Mouse (Mus musculus) thymus, adult 2 months (tissue): ENCODE data around the gene Plxnd1. TPM values are rescaled to one million over a fixed set of nuclear protein-coding genes. Genes with fewer than 3 reads are reported as not detected.

Experiments
- DNase-seq: peaks from one replicate; pipeline ENCODE4 v3.0.0; 2021
- H3K27ac ChIP-seq: fragments of 200-500 bp; 2 replicates; pipeline ENCODE4 v1.5.1; 2012; ENCODE audit warnings: low read length, control low read depth; ENCODE audit not compliant: control insufficient read depth, insufficient read depth
- H3K27me3 ChIP-seq: fragments of 200-500 bp; 2 replicates; pipeline ENCODE4 v1.6.1; 2012; ENCODE audit warnings: mild to moderate bottlenecking, low read length, moderate library complexity, mixed read lengths; ENCODE audit not compliant: control insufficient read depth, insufficient read depth
- H3K36me3 ChIP-seq: fragments of 200-500 bp; 2 replicates; pipeline ENCODE4 v1.6.1; 2012; ENCODE audit warnings: mild to moderate bottlenecking, low read length, moderate library complexity; ENCODE audit not compliant: control insufficient read depth, insufficient read depth
- H3K4me1 ChIP-seq: fragments of 200-500 bp; replicated peaks from 2 replicates; pipeline ENCODE4 v1.6.1; 2012; ENCODE audit warnings: low read length; ENCODE audit not compliant: control insufficient read depth, insufficient read depth
- H3K4me3 ChIP-seq: fragments of 200-500 bp; 2 replicates; pipeline ENCODE4 v1.5.1; 2012; ENCODE audit warnings: mild to moderate bottlenecking, low read length, control low read depth, moderate library complexity; ENCODE audit not compliant: control insufficient read depth, insufficient read depth
- CTCF ChIP-seq: fragments of 200-500 bp; IDR thresholded peaks from 2 replicates; pipeline ENCODE4 v1.5.1; 2012; ENCODE audit warnings: mild to moderate bottlenecking, control low read depth, low read length, moderate library complexity, borderline replicate concordance; ENCODE audit not compliant: control insufficient read depth, poor library complexity, insufficient read depth; ENCODE audit errors: extremely low read depth
- POLR2A ChIP-seq: fragments of 200-500 bp; IDR thresholded peaks from 2 replicates; pipeline ENCODE4 v1.6.1; 2012; ENCODE audit warnings: mild to moderate bottlenecking, low read length, control low read depth, moderate library complexity; ENCODE audit not compliant: control insufficient read depth, poor library complexity, insufficient read depth; ENCODE audit errors: extremely low read depth
- WGBS: fragments of 180-500 bp; shearing (Covaris S2); methylation state at CpG from one replicate; pipeline ENCODE4 v1.1.7; 2018; 5-methylcytosine and 5-hydroxymethylcytosine counted together
- polyA plus RNA-seq: library from polyadenylated mRNA; depleted of rRNA; stranded (reverse); fragments of >200 nt; gene quantifications from 2 replicates; pipeline ENCODE4 v1.2.3, GENCODE M21; 2012

The Plxnd1 gene
- polyA plus RNA-seq, 1 experiment, result 466 TPM

GRCm38 (mm10) chr6:116021961-116022485, 27.2 kb upstream of the Plxnd1 start:
- no peaks in the 10 kb centered on the region for H3K4me1 ChIP-seq
- peaks cover 11% of the 10 kb centered on the region for H3K36me3 ChIP-seq
- no peak overlapping the region for H3K27ac ChIP-seq
- H3K4me3 ChIP-seq, result no peak overlapping the region
- TF ChIP-seq POLR2A (no peak), CTCF (no peak)
- WGBS, result 88% methylated on average over 9 of the region's 9 CpGs
- DNase-seq, result no peak
- no peaks in the 10 kb centered on the region for H3K27me3 ChIP-seq

GRCm38 (mm10) chr6:116015902-116016301, 21.1 kb upstream of the Plxnd1 start:
- Histone ChIP-seq H3K4me1 (0 out of 2 replicates have a peak, but pooled peaks cover 2% of the 10 kb centered on the region), H3K4me3 (no peak overlapping the region), H3K36me3 (no peaks in the 10 kb centered on the region), H3K27me3 (no peaks in the 10 kb centered on the region), H3K27ac (no peak overlapping the region)
- WGBS, result 98% methylated on average over 3 of the region's 3 CpGs
- TF ChIP-seq CTCF, result no peak
- no peak for TF ChIP-seq POLR2A
- DNase-seq, result no peak

- Histone ChIP-seq H3K4me1 (0 out of 2 replicates have a peak, but pooled peaks cover 2% of the 10 kb centered on the region), H3K27ac (no peak overlapping the region), H3K4me3 (no peak overlapping the region), H3K36me3 (no peaks in the 10 kb centered on the region), H3K27me3 (no peaks in the 10 kb centered on the region)
- no peak for DNase-seq
- TF ChIP-seq CTCF, result no peak
- no peak for TF ChIP-seq POLR2A
- WGBS, result 90% methylated on average over 6 of the region's 6 CpGs
Measured at GRCm38 (mm10) chr6:116014111-116014510, 19.3 kb upstream of the Plxnd1 start.

- H3K27ac ChIP-seq, result no peak overlapping the region
Measured at GRCm38 (mm10) chr6:116013687-116014086, 18.9 kb upstream of the Plxnd1 start.

GRCm38 (mm10) chr6:116010541-116010940, 15.7 kb upstream of the Plxnd1 start:
- TF ChIP-seq POLR2A (no peak), CTCF (no peak)
- no peak overlapping the region for H3K27ac ChIP-seq
- H3K4me1 ChIP-seq, result peaks cover 4% of the 10 kb centered on the region; the same call in 1 of the 2 replicates
- H3K4me3 ChIP-seq, result no peak overlapping the region
- no peaks in the 10 kb centered on the region for H3K36me3 ChIP-seq
- WGBS, result 6% methylated on average over 6 of the region's 6 CpGs
- peak; percentile 73 for DNase-seq
- H3K27me3 ChIP-seq, result no peaks in the 10 kb centered on the region

More at GRCm38 (mm10) chr6:116013687-116014086, 18.9 kb upstream of the Plxnd1 start:
- TF ChIP-seq POLR2A (no peak), CTCF (no peak)
- no peaks in the 10 kb centered on the region for H3K36me3 ChIP-seq
- no peaks in the 10 kb centered on the region for H3K27me3 ChIP-seq
- 0 out of 2 replicates have a peak, but pooled peaks cover 2% of the 10 kb centered on the region for H3K4me1 ChIP-seq
- 48% methylated on average over 3 of the region's 3 CpGs for WGBS
- H3K4me3 ChIP-seq, result no peak overlapping the region
- no peak for DNase-seq

GRCm38 (mm10) chr6:116009426-116009825, 14.6 kb upstream of the Plxnd1 start:
- DNase-seq, result no peak
- H3K4me3 ChIP-seq, result no peak overlapping the region
- 76% methylated on average over 12 of the region's 12 CpGs for WGBS
- H3K36me3 ChIP-seq, result no peaks in the 10 kb centered on the region
- H3K4me1 ChIP-seq, result peaks cover 4% of the 10 kb centered on the region; the same call in 1 of the 2 replicates
- H3K27ac ChIP-seq, result no peak overlapping the region
- no peaks in the 10 kb centered on the region for H3K27me3 ChIP-seq
- TF ChIP-seq CTCF (no peak), POLR2A (no peak)
